Mouse (Mus musculus) midbrain, embryonic 11.5 days (tissue): ENCODE measurements around the gene Olfr1336. TPM values are rescaled to one million over a fixed set of nuclear protein-coding genes. Genes with fewer than 3 reads are reported as not detected.
"Not testable (repeated sequence)": the region's sequence is repeated elsewhere in the genome, so short reads cannot be mapped to it uniquely, and the experiment has no call there.

Source experiments
- ATAC-seq: fragments of 200-750 bp; cut with Nextera tagmentation; 2 replicates; pipeline ENCODE4 v1.8.0; 2017; ENCODE audit warnings: moderate TSS enrichment, moderate library complexity; ENCODE audit not compliant: low FRiP score
- DNase-seq: peaks from one replicate; pipeline ENCODE4 v3.0.0; 2015; ENCODE audit warnings: low spot score; ENCODE audit errors: missing footprints
- H3K27ac ChIP-seq: fragments of 300-500 bp; sonication (generic); 2 replicates; pipeline ENCODE4 v1.5.1; 2014; ENCODE audit warnings: low read depth, low read length
- H3K27me3 ChIP-seq: fragments of 300-500 bp; sonication (generic); 2 replicates; pipeline ENCODE4 v1.6.1; 2014; ENCODE audit warnings: mild to moderate bottlenecking, low read length, moderate library complexity, mixed read lengths; ENCODE audit not compliant: control insufficient read depth, insufficient read depth
- H3K36me3 ChIP-seq: fragments of 300-500 bp; sonication (generic); 2 replicates; pipeline ENCODE4 v1.6.1; 2014; ENCODE audit warnings: mild to moderate bottlenecking, low read length, moderate library complexity, mixed read lengths; ENCODE audit not compliant: control insufficient read depth, insufficient read depth
- H3K4me1 ChIP-seq: fragments of 300-500 bp; sonication (generic); 2 replicates; pipeline ENCODE4 v1.6.1; 2014; ENCODE audit warnings: low read length; ENCODE audit not compliant: control insufficient read depth, insufficient read depth
- H3K4me2 ChIP-seq: fragments of 300-500 bp; sonication (generic); 2 replicates; pipeline ENCODE4 v1.6.1; 2014; ENCODE audit warnings: mild to moderate bottlenecking, moderate library complexity
- H3K4me3 ChIP-seq: fragments of 300-500 bp; sonication (generic); 2 replicates; pipeline ENCODE4 v1.5.1; 2014; ENCODE audit warnings: low read depth, low read length
- H3K9ac ChIP-seq: fragments of 300-500 bp; sonication (generic); 2 replicates; pipeline ENCODE4 v1.6.1; 2014; ENCODE audit warnings: low read length
- H3K9me3 ChIP-seq: fragments of 300-500 bp; sonication (generic); 2 replicates; pipeline ENCODE4 v1.6.1; 2016; ENCODE audit warnings: low read length; ENCODE audit not compliant: control insufficient read depth
- WGBS: fragments of 180-500 bp; shearing (Covaris S2); extraction: QIAGEN DNeasy Blood & Tissue Kit; methylation state at CpG from one replicate; pipeline ENCODE4 v1.1.7; 2014; 5-methylcytosine and 5-hydroxymethylcytosine counted together
- polyA plus RNA-seq: library from polyadenylated mRNA; unstranded; fragments of >200 nt; fragmentation: Nextera tagmentation; extraction: Ambion mirVana; gene quantifications from 2 replicates; pipeline ENCODE4 v1.2.1, GENCODE M21; 2014

The Olfr1336 gene
- polyA plus RNA-seq, 1 experiment from 2014 or later: not detected

- H3K9me3 ChIP-seq: no peaks in the 10 kb centered on the region; the same call in 1 of the 2 replicates
- no peaks in the 10 kb centered on the region for H3K4me1 ChIP-seq
- H3K36me3 ChIP-seq: no peaks in the 10 kb centered on the region
- no peak overlapping the region for H3K4me3 ChIP-seq
- H3K4me2 ChIP-seq: no peak overlapping the region
- no peak overlapping the region for H3K27ac ChIP-seq
- WGBS: 90% methylated on average over 5 of the region's 5 CpGs
- no peak for DNase-seq
- H3K9ac ChIP-seq: no peak overlapping the region
- H3K27me3 ChIP-seq: no peaks in the 10 kb centered on the region
- no peak for ATAC-seq
Measured at GRCm38 (mm10) chr7:6447771-6448170, 8.2 kb upstream of the Olfr1336 start.

- H3K9ac ChIP-seq: no peak overlapping the region
- H3K27ac ChIP-seq: no peak overlapping the region
- no peaks in the 10 kb centered on the region; the same call in 1 of the 2 replicates for H3K9me3 ChIP-seq
- ATAC-seq (no peak), DNase-seq (no peak)
- no peaks in the 10 kb centered on the region for H3K27me3 ChIP-seq
- no peaks in the 10 kb centered on the region for H3K4me1 ChIP-seq
- no peaks in the 10 kb centered on the region for H3K36me3 ChIP-seq
- no peak overlapping the region for H3K4me2 ChIP-seq
- H3K4me3 ChIP-seq: no peak overlapping the region
- WGBS: 46% methylated on average over 3 of the region's 3 CpGs
Measured at GRCm38 (mm10) chr7:6456399-6456798, 431 bp downstream of the Olfr1336 start.

DNA sequence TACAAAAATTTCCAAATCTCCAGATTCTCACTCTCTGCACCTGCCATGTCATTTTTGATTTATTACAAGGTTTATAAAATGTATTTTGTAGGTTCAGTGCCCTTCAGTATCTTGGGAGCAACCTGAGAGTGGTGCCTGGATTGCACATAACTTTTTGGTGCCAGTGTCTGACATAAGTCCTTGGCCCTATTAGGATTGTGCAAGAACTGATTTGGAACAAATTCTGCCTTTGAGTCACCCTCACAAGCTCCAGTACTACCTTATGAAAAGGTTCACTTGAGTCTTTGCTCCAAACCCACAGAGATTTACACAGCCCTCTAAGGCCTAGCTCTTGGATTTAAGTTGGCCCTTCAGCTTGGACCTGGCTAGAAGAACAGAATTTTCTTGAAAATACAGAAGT lies 11.0 kb downstream of the Olfr1336 start, which contains the start of gene Olfr1346:
Gene Olfr1346 (plus strand): TSS at position 151 of the 400 bp plus-strand sequence.
- no peak within 1 kb of the TSS for H3K4me3 ChIP-seq
- H3K4me2 ChIP-seq: no peak within 1 kb of the TSS
- H3K36me3 ChIP-seq: no peaks in the 10 kb centered on the region
- no peaks in the 10 kb centered on the region for H3K4me1 ChIP-seq
- H3K9me3 ChIP-seq: no peaks in the 10 kb centered on the region; the same call in 1 of the 2 replicates
- H3K9ac ChIP-seq: no peak within 1 kb of the TSS
- H3K27ac ChIP-seq: no peak within 1 kb of the TSS
- no peak for ATAC-seq
- DNase-seq: no peak
- H3K27me3 ChIP-seq: no peaks in the 10 kb centered on the region

DNA sequence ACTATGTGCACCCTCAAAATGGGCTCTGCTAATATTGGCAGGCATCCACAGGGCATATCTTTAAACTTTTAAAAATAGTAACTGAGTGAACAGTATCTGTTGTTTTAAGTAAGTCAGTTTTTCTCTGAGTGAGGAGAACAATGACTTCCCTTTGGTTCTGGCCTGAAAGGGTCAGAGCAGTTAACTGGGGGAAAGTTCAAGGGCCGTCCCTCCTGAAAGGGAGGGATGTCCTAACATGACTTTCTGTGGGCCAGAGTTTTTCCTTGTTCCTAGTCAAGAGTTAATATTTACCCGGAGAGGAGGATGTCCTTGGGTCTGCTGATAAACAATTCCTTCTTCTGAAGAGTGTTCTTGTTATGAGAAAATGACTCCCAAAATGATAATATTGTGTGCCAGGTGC lies 21.7 kb downstream of the Olfr1336 start:
- H3K36me3 ChIP-seq, H3K4me1 ChIP-seq, H3K9me3 ChIP-seq, H3K27me3 ChIP-seq, H3K4me2 ChIP-seq, H3K9ac ChIP-seq, H3K27ac ChIP-seq, H3K4me3 ChIP-seq, ATAC-seq, DNase-seq: not testable (repeated sequence)
- 70% methylated on average over 2 of the region's 2 CpGs for WGBS

- no peak within 1 kb of the TSS for H3K27ac ChIP-seq
- H3K9ac ChIP-seq: no peak within 1 kb of the TSS
- no peak within 1 kb of the TSS for H3K4me3 ChIP-seq
- 30% methylated on average over 2 of the region's 2 CpGs for WGBS
- peaks cover 5% of the 10 kb centered on the region; the same call in 1 of the 2 replicates for H3K9me3 ChIP-seq
- ATAC-seq: no peak
- no peaks in the 10 kb centered on the region for H3K4me1 ChIP-seq
- no peak for DNase-seq
- H3K36me3 ChIP-seq: no peaks in the 10 kb centered on the region
- H3K4me2 ChIP-seq: no peak within 1 kb of the TSS
- H3K27me3 ChIP-seq: no peaks in the 10 kb centered on the region
Measured at GRCm38 (mm10) chr7:6486841-6487240, 30.9 kb downstream of the Olfr1336 start, which contains the start of gene Olfr5. TSS of gene Olfr5 (minus strand) at chr7:6486941.

- 71% methylated on average over 1 of the region's 1 CpGs for WGBS
- H3K36me3 ChIP-seq: no peaks in the 10 kb centered on the region
- no peaks in the 10 kb centered on the region for H3K27me3 ChIP-seq
- H3K27ac ChIP-seq: no peak within 1 kb of the TSS
- no peak within 1 kb of the TSS for H3K4me3 ChIP-seq
- H3K4me1 ChIP-seq: no peaks in the 10 kb centered on the region
- peaks cover 6% of the 10 kb centered on the region; the same call in 1 of the 2 replicates for H3K9me3 ChIP-seq
- DNase-seq: no peak
- ATAC-seq: no peak
- no peak within 1 kb of the TSS for H3K4me2 ChIP-seq
- no peak within 1 kb of the TSS for H3K9ac ChIP-seq
Measured at GRCm38 (mm10) chr7:6499655-6500054, 43.7 kb downstream of the Olfr1336 start, which contains the start of gene Olfr1347. TSS of gene Olfr1347 (minus strand) at chr7:6499755.

DNA sequence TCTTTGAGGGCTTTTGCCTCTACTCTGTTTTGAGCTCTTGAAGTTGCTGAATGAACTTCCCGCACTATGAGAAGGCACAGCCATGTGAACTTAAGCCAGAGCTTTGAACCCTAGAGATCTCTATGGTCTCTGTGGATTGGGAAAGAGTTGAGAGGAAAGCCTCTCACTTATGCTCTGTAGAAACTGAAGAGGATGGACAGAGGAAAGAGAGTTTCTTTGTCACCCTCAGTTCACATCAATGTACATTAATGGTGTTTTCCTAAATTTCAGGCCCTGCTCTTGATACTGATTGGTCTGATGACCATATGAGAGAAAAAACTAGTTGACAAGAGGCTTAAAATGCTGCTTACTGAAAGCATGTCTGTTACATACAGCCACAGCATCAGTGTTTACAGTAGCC lies 52.7 kb downstream of the Olfr1336 start, which contains the start of gene Olfr1348:
Gene Olfr1348 (minus strand): TSS at position 101 of the 400 bp plus-strand sequence.
- Histone ChIP-seq H3K9me3 (peaks cover 3% of the 10 kb centered on the region; the same call in 1 of the 2 replicates), H3K27me3 (no peaks in the 10 kb centered on the region), H3K36me3 (no peaks in the 10 kb centered on the region), H3K4me1 (no peaks in the 10 kb centered on the region), H3K9ac (no peak within 1 kb of the TSS), H3K4me2 (no peak within 1 kb of the TSS), H3K4me3 (no peak within 1 kb of the TSS), H3K27ac (no peak within 1 kb of the TSS)
- no peak for ATAC-seq
- no peak for DNase-seq
- 91% methylated on average over 1 of the region's 1 CpGs for WGBS

Other genes with a start within 250 kb of the Olfr1336 start
- gene Zscan5b, start 233.9 kb upstream of the Olfr1336 start, polyA plus RNA-seq: not detected in 2 replicates
- gene Epp13, start 203.5 kb upstream of the Olfr1336 start, polyA plus RNA-seq: 0.25 TPM in 1 of 2 replicates, not detected in the other
- 12.0 and 12.9 TPM in 2 replicates for gene Zfp667, start 169.6 kb upstream of the Olfr1336 start, polyA plus RNA-seq
- 7.2 and 10.4 TPM in 2 replicates for gene Zfp583, start 124.9 kb upstream of the Olfr1336 start, polyA plus RNA-seq
- gene Gm3854, start 112.4 kb upstream of the Olfr1336 start, polyA plus RNA-seq: 2.5 and 3.0 TPM in 2 replicates
- gene Zfp78, start 92.9 kb upstream of the Olfr1336 start, polyA plus RNA-seq: 2.5 and 3.3 TPM in 2 replicates
- gene Zfp28, start 72.9 kb upstream of the Olfr1336 start, polyA plus RNA-seq: 12.6 and 13.2 TPM in 2 replicates
- gene Smim17, start 57.5 kb upstream of the Olfr1336 start, polyA plus RNA-seq: 0.67 and 0.95 TPM in 2 replicates
- gene Gm20715, start 45.9 kb upstream of the Olfr1336 start, polyA plus RNA-seq: not detected in 2 replicates
- gene Olfr1344, start 17.5 kb upstream of the Olfr1336 start, polyA plus RNA-seq: not detected in 2 replicates
- gene Olfr1346, start 10.9 kb downstream of the Olfr1336 start, polyA plus RNA-seq: not detected in 2 replicates
- gene Olfr5, start 30.8 kb downstream of the Olfr1336 start, polyA plus RNA-seq: not detected in 2 replicates
- gene Olfr1347, start 43.6 kb downstream of the Olfr1336 start, polyA plus RNA-seq: not detected in 2 replicates
- not detected in 2 replicates for gene Olfr1348, start 52.6 kb downstream of the Olfr1336 start, polyA plus RNA-seq
- gene Olfr1349, start 66.8 kb downstream of the Olfr1336 start, polyA plus RNA-seq: not detected in 2 replicates
- gene Olfr1350, start 108.7 kb downstream of the Olfr1336 start, polyA plus RNA-seq: not detected in 2 replicates
- 0.93 and 1.6 TPM in 2 replicates for gene Zim1, start 240.3 kb downstream of the Olfr1336 start, polyA plus RNA-seq